Mouse (Mus musculus) CH12.LX (cell line): ENCODE measurements at regions not wholly inside any gene's neighbourhood (a gene's known extent, or its start where the extent isn't known, plus 50 kb on each side); places are given as distances from the start of the nearest gene placed in this dataset.

ENCODE experiments used
- DNase-seq: peaks from one replicate; pipeline ENCODE4 v3.0.0-alpha.2; 2013; ENCODE audit errors: extremely low read depth
- H3K27ac ChIP-seq: 2 replicates; pipeline ENCODE4 v1.5.1; 2012; ENCODE audit warnings: low read depth, mild to moderate bottlenecking, control low read depth, moderate library complexity; ENCODE audit not compliant: insufficient read depth
- H3K27me3 ChIP-seq: replicated peaks from 2 replicates; pipeline ENCODE3; 2012; ENCODE audit warnings: inconsistent platforms
- H3K36me3 ChIP-seq, 2 experiments: replicated peaks in 1 of 2; 2 replicates each; pipeline versions ENCODE3 to v1.6.1; 2012; ENCODE audit warnings: inconsistent platforms in 1 of 2, low read length in 1 of 2, mild to moderate bottlenecking in 1 of 2, mixed read lengths in 1 of 2, moderate library complexity in 1 of 2; ENCODE audit not compliant: control insufficient read depth in 1 of 2, insufficient read depth in 1 of 2
- H3K4me1 ChIP-seq, 2 experiments: 2 replicates each; pipeline ENCODE4 v1.6.1; 2012; ENCODE audit warnings: inconsistent platforms in 1 of 2, moderate library complexity in 1 of 2; ENCODE audit not compliant: insufficient read depth in 2 of 2, control insufficient read depth in 1 of 2
- H3K4me2 ChIP-seq: 2 replicates; pipeline ENCODE4 v1.6.1; 2012; ENCODE audit warnings: low read depth, mild to moderate bottlenecking, control low read depth; ENCODE audit not compliant: poor library complexity, insufficient read depth, severe bottlenecking
- H3K4me3 ChIP-seq, 3 experiments: fragments of 150-350 bp in 1 of 3; sonication (generic) in 1 of 3; replicated peaks in 1 of 3; 2 replicates each; pipeline versions ENCODE3 to v1.5.1; 2011 to 2012; ENCODE audit warnings: low read depth in 2 of 3, low read length in 2 of 3, mild to moderate bottlenecking in 2 of 3, moderate library complexity in 2 of 3, control low read depth in 1 of 3, improper control_type of control experiment in 1 of 3, inconsistent platforms in 1 of 3, mixed read lengths in 1 of 3; ENCODE audit not compliant: poor library complexity in 1 of 3
- H3K79me2 ChIP-seq: replicated peaks from 2 replicates; pipeline ENCODE4 v1.6.1; 2012; ENCODE audit warnings: mild to moderate bottlenecking, moderate library complexity; ENCODE audit not compliant: control insufficient read depth, poor library complexity, insufficient read depth, severe bottlenecking; ENCODE audit errors: extremely low read depth
- H3K9ac ChIP-seq: 2 replicates; pipeline ENCODE4 v1.6.1; 2012; ENCODE audit warnings: low read depth, mild to moderate bottlenecking, control low read depth, moderate library complexity; ENCODE audit not compliant: insufficient read depth
- H3K9me3 ChIP-seq: replicated peaks from 2 replicates; pipeline ENCODE3; 2012; ENCODE audit warnings: low read length, inconsistent platforms, mixed read lengths
- BHLHE40 ChIP-seq: IDR thresholded peaks from 2 replicates; pipeline ENCODE4 v1.6.1; 2011; ENCODE audit warnings: mild to moderate bottlenecking, low read depth, low read length, improper control_type of control experiment
- CHD2 ChIP-seq: IDR thresholded peaks from 2 replicates; pipeline ENCODE4 v1.6.1; 2011; ENCODE audit warnings: low read length, improper control_type of control experiment
- CTCF ChIP-seq, 2 experiments: IDR thresholded peaks in 1 of 2; conservative IDR thresholded peaks in 1 of 2; 2 replicates each; pipeline ENCODE4 v1.5.1; 2011 to 2012; ENCODE audit warnings: low read depth in 2 of 2, low read length in 2 of 2, improper control_type of control experiment in 1 of 2, inconsistent platforms in 1 of 2, mild to moderate bottlenecking in 1 of 2, moderate library complexity in 1 of 2
- E2F4 ChIP-seq: IDR thresholded peaks from 2 replicates; pipeline ENCODE4 v1.6.1; 2011; ENCODE audit warnings: low read depth, low read length, improper control_type of control experiment; ENCODE audit not compliant: insufficient replicate concordance
- IRF4 ChIP-seq: IDR thresholded peaks from 2 replicates; pipeline ENCODE4 v1.6.1; 2014; ENCODE audit warnings: low read depth, mild to moderate bottlenecking, inconsistent platforms, low read length, improper control_type of control experiment
- JUN ChIP-seq: IDR thresholded peaks from 2 replicates; pipeline ENCODE4 v1.6.1; 2011; ENCODE audit warnings: low read depth, mild to moderate bottlenecking, low read length, improper control_type of control experiment, moderate library complexity; ENCODE audit not compliant: insufficient read depth
- JUND ChIP-seq: conservative IDR thresholded peaks from 2 replicates; pipeline ENCODE4 v1.6.1; 2011; ENCODE audit warnings: low read depth, low read length, improper control_type of control experiment
- KAT2A ChIP-seq: IDR thresholded peaks from 2 replicates; pipeline ENCODE4 v1.6.1; 2012; ENCODE audit warnings: low read length, improper control_type of control experiment, inconsistent platforms; ENCODE audit not compliant: insufficient replicate concordance
- MAX ChIP-seq: IDR thresholded peaks from 2 replicates; pipeline ENCODE4 v1.6.1; 2011; ENCODE audit warnings: low read length, improper control_type of control experiment
- NRF1 ChIP-seq: IDR thresholded peaks from 2 replicates; pipeline ENCODE4 v1.6.1; 2014; ENCODE audit warnings: low read depth, mild to moderate bottlenecking, inconsistent platforms, low read length, improper control_type of control experiment, moderate library complexity
- PAX5 ChIP-seq: IDR thresholded peaks from 2 replicates; pipeline ENCODE4 v1.6.1; 2012; ENCODE audit warnings: low read length, inconsistent platforms, mixed read lengths
- POLR2A ChIP-seq: IDR thresholded peaks from 2 replicates; pipeline ENCODE4 v1.6.1; 2011; ENCODE audit warnings: low read depth, mild to moderate bottlenecking, improper control_type of control experiment, low read length
- RCOR1 ChIP-seq: conservative IDR thresholded peaks from 2 replicates; pipeline ENCODE4 v1.6.1; 2012; ENCODE audit warnings: low read depth, mild to moderate bottlenecking, inconsistent platforms, low read length, improper control_type of control experiment
- SIN3A ChIP-seq: IDR thresholded peaks from 2 replicates; pipeline ENCODE4 v1.6.1; 2012; ENCODE audit warnings: low read length, improper control_type of control experiment, inconsistent platforms
- ZC3H11A ChIP-seq: IDR thresholded peaks from 2 replicates; pipeline ENCODE4 v1.6.1; 2012; ENCODE audit warnings: low read depth, mild to moderate bottlenecking, inconsistent platforms, low read length, improper control_type of control experiment
- ZKSCAN1 ChIP-seq: IDR thresholded peaks from 2 replicates; pipeline ENCODE4 v1.6.1; 2012; ENCODE audit warnings: low read depth, inconsistent platforms, low read length, improper control_type of control experiment, borderline replicate concordance
- ZMIZ1 ChIP-seq: IDR thresholded peaks from 2 replicates; pipeline ENCODE4 v1.6.1; 2012; ENCODE audit warnings: low read depth, mild to moderate bottlenecking, inconsistent platforms, low read length, improper control_type of control experiment
- ZNF384 ChIP-seq: IDR thresholded peaks from 2 replicates; pipeline ENCODE4 v1.6.1; 2012; ENCODE audit warnings: low read depth, low read length, improper control_type of control experiment, inconsistent platforms
- dilution Hi-C: fragments of 300-500 bp; cut with MboI; formaldehyde crosslinking; loops from 2 replicates; pipeline ENCODE4 v1.14.3; 2020; ENCODE audit warnings: low sequenced_read_pairs; ENCODE audit not compliant: extremely low pct_unique_long_range_greater_than_20kb, extremely low pct_ligation_motif_present
- in situ Hi-C: fragments of 300-500 bp; cut with MboI; formaldehyde crosslinking; loops from 3 replicates; pipeline ENCODE4 v1.14.3; 2019; ENCODE audit warnings: low sequenced_read_pairs, low pct_ligation_motif_present, low pct_unique_long_range_greater_than_20kb, mixed read lengths

DNA sequence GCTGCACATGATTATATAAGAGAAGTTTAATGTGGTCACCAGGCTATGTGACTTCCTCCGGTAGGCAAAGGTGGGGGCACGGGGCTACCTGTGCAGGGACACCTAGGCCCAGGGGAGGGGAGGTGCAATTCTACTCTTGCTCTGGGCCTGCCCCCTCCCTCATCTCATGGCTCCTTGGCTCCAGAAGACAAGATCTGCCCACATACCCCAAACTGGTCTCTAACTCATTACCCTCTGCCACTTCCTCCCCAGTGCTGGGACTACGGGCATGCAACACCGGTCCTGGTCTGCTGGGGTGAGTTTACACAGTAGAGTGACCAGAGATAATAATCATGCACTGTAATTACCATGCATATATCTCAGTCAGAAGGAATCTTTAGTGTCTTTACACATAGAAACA is 155.0 kb downstream of the Cog6 start:
- H3K4me2 ChIP-seq: no peak overlapping the region

DNA sequence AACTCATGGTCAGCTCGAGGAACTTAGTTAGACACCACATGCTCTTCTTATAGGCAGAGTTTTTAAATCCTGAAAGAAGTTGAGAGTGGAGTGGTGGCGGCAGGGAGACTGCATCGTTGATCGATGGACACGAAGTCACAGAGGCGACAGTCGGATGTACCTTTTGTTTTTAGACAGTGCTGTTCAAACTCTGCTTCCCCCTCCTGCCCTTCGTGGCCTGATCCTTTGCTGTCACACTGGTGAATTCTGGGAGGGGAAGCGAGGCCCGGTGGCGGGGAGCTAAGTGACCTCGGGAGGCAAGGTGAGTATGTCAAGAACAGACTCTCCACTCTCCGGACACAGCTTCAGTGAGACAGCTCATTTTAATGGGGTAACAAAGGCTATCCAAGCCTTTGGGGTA is 155.5 kb downstream of the Cog6 start:
- Histone ChIP-seq H3K9me3 (no peaks in the 10 kb centered on the region), H3K27ac (no peak overlapping the region), H3K27me3 (no peaks in the 10 kb centered on the region), H3K79me2 (no peaks in the 10 kb centered on the region), H3K4me3 (no peak overlapping the region), H3K36me3 (no peaks in the 10 kb centered on the region), H3K4me1 (peaks cover 10 to 24% of the 10 kb centered on the region in 2 experiments), H3K9ac (no peak overlapping the region), H3K4me2 (no peak overlapping the region)
- TF ChIP-seq ZKSCAN1 (no peak), POLR2A (no peak), JUN (no peak), CHD2 (no peak)
- DNase-seq: no peak
- dilution Hi-C loops: no loop called here
- in situ Hi-C loops: no loop called here

More for the DNA sequence above, 155.0 kb downstream of the Cog6 start:
- Histone ChIP-seq H3K9me3 (no peaks in the 10 kb centered on the region), H3K4me1 (peaks cover 8 to 20% of the 10 kb centered on the region in 2 experiments), H3K9ac (no peak overlapping the region), H3K36me3 (no peaks in the 10 kb centered on the region), H3K79me2 (no peaks in the 10 kb centered on the region), H3K27ac (no peak overlapping the region), H3K27me3 (no peaks in the 10 kb centered on the region), H3K4me3 (no peak overlapping the region)
- in situ Hi-C loops (no loop called here), dilution Hi-C loops (no loop called here)
- no peak for TF ChIP-seq MAX
- TF ChIP-seq ZC3H11A: no peak
- no peak for TF ChIP-seq ZMIZ1
- TF ChIP-seq SIN3A: no peak
- no peak for TF ChIP-seq NRF1
- no peak for TF ChIP-seq JUND
- TF ChIP-seq CTCF (conservative IDR thresholded peaks at IDR 0.05 in 1 of 2, IDR thresholded peaks at IDR 0.05 in 1 of 2; ENCODE audit: low read depth in 2 of 2, low read length in 2 of 2): no peak
- no peak for TF ChIP-seq IRF4
- TF ChIP-seq RCOR1: no peak
- no peak for TF ChIP-seq BHLHE40
- TF ChIP-seq KAT2A: no peak
- no peak for TF ChIP-seq ZNF384
- TF ChIP-seq PAX5: no peak
- TF ChIP-seq E2F4: no peak
- DNase-seq: no peak
